Mouse (Mus musculus) thymus, postnatal 36 days (tissue): ENCODE data around the gene Wdr25.
A peak's percentile ranks its signal among the peaks of the same experiment; 100 is the strongest.

Source experiments
- DNase-seq, 2 experiments: peaks; one replicate each; pipeline ENCODE4 v3.0.0; 2022; ENCODE audit warnings: mixed read lengths in 2 of 2

Wdr25 gene

DNA sequence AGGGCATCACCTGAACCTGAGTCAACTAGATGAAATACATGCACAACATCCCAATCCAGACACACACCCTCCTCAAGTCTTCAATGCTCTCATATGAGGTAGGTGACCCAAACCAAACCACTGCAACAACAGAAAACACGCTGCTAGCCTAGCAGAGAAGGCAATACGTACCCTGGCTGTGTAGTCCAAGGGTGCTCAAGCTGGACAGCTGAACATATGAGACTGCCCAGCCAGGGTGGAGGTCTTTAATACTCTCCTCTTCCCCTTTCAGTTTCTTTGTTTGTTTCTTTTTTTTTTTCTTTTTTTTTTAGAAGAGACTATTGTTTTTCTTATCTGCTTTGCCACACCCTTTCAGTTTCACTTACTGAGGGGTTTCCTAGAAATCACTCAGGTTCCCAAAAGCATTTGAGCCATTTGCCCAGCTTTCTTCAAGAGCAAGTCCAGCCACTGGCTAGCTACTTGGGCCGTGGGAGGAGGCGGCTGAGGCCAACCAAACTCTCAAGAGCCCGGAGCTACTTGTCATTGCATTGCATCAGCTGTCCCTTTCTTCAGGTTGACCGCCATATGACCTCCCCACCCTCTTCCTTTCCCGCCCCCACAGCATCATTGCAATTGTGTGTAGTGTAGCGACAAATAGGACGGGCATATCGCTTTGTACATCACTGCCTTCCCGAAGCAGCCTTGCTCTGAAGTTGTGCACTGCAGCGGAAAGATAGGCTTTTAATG is at the start of gene Wdr25:
Gene Wdr25, plus strand, starts transcription at position 643 of the 726 bp plus-strand sequence.
- no peak for DNase-seq

DNA sequence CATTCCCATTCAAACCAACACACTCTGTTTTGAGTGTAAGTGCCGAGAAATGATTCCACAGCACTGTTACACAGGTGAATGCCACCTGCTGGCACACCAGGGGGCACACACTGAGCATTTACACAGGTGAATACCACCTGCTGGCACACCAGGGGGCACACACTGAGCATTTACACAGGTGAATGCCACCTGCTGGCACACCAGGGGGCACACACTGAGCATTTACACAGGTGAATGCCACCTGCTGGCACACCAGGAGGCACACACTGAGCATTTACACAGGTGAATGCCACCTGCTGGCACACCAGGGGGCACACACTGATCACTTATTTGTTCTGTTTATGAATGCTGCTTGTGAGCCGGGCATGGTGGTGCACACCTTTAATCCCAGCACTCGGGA is 45.4 kb upstream of the Wdr25 start:
- peak in 1 of 2 experiments; percentile 5 for DNase-seq

DNA sequence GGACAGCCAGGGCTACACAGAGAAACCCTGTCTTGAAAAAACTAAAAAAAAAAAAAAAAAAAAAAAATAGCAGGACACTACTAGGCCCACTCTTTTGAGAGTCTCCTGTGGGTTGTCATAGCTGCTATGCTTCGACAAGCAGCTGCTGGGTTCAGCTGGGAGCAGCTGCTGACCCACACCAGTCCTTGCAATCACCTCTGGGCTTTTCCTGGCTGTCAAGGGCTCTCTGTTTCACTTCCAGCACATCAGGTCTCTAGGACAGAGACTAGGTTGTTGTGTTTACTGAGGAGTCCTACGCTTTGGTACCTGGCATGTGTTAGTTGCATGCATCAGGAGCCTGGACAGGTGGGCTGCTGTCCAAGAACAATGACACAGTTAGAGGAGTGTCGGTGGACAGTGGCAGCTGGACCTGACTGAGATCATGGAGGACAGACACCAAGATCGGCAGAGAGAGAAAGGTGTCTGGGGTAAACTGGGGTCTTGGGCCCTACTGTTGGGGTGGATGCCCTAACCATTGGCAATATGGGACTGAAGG is 43.9 kb upstream of the Wdr25 start:
- no peak for DNase-seq

DNA sequence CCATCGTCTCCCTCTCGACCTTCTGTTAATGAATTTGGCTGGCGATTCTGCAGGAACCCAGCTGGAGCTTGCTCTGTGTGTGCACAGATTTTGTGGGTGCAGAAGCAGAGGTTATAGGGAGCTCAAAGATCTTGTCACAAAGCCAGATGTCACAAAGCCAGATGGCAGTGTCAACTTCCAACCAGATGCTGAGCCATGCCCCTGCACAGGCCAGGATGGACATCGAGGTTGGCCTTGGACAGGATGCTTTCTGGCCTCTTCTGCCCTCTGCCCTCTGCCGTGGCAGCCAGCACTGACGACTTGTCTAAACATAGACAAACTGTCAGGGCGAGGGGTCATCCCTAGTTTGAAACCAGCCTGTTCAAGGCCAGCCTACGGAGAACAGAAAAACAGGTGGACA is 43.3 kb upstream of the Wdr25 start:
- DNase-seq: no peak

DNA sequence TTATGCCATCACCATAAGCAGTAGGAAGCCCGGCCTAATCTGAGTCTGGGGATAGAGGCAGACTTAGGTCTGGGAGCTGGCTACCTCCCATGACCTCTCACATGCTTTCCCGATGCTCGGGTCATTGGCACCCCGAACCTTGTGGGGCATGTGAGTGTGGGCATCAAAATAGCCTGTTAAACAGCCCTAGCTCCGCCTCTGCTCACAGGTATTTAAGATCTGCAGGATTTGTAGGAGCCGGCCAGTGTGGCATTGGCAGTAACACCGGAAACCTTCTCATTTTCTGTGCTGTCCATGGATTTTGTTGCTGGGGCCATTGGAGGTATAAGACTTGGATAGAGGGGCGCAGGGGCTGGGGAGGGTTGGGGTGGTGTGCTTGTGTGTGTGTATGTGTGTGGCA is 42.5 kb upstream of the Wdr25 start:
- no peak for DNase-seq

DNA sequence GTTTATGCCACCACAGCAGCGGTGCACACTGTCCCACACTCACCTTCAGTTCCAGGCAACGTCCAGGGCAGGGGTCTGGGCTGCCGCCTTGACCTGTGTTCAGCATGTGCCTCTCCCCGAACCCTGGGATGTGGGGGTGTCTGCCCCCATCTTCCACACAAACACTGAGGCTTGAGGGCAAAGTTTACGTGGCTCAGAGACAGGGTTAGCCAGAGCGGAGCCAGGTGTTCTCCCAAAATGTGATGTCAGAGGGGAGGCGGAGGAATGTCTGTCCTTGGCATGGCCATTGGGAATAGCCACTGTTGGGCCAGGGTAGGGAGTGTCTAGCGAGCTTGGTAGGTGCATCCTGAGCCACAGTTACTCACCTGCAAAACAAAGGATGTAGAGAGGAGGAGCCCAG is 40.6 kb upstream of the Wdr25 start:
- DNase-seq: no peak

DNA sequence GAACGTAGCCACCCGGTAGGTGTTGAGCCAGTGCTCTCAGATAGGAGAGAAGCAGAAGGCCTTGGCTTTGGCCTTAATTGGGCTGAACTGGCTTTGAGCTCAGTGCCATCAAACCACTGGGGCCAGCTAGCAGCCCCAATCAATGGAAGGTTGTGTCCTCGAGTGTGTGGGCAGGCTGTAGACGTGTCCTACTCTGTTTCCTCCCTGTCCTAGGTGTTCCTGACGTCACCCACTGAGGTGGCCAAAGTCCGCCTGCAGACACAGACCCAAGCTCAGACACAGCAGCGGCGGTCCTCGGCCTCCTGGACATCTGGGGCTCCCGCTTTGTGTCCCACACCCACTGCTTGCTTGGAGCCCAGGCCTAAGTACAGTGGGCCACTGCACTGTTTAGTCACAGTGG is 38.4 kb upstream of the Wdr25 start:
- no peak for DNase-seq

DNA sequence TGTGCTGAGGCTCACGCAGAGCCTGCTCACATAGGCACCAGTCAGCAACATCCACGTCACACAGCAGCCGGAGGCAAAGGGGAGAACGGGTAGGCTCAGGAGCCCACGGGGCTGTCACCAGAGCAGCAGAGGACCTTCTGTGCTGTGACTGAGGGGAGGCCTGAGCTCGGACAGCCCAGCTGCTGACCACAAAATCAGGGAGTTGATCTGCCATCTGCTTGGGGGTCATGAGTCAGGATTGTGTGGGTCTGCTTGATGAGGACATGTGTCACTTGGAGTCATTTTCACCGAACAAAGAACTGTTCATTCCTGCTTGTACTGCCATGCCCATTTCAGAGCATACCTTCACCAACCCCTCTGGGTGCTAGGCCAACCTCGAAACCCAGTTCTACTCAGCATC is 37.2 kb upstream of the Wdr25 start:
- no peak for DNase-seq

DNA sequence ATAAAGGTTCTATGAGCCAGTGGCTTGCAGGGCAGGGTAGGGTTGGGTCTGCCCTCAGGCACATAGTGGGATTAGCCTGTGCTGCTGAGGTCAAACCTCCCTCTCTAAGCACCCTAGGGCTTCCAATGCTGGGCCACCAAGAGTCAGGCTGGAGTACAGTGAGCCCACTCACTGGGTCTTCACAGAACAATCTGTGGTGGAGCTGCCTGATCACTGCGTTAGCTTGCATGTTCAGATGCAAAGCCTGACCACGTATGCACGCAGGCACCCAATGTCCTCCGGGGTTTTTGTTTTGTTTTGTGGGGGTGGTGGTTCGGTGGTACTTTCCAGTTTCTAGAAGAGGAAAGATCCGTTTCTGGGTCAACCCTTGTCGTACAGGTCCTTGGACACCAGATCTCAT is 36.3 kb upstream of the Wdr25 start:
- no peak for DNase-seq

DNA sequence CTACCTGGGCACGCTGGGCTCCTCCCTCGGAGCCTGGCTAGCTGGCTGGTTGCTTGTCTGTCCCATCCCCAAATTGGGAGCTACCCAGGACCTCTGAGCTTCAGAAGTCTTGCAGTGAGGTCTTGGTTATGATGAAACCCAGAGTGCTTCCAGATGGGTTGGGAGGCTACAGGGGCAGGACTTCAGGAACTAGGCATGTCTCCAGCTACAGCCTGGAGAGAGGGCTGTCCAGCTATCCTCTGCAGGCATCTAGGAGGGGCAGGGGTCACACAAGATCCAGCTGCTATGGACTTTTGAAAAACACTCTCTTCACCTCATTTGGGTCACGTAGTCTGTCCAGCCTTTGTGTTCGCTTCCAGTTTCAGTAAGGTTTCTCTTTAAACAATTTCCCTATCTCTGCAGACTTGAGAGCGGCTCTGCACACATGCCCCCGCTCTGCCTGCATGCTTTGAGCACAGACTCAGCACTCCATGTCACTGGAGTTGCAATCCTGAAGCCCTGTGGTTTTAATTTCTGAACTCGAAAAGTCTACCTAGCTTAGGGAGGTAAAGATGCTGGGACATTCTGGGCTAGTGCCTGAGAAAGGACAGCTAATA is 35.7 kb upstream of the Wdr25 start:
- DNase-seq: no peak

DNA sequence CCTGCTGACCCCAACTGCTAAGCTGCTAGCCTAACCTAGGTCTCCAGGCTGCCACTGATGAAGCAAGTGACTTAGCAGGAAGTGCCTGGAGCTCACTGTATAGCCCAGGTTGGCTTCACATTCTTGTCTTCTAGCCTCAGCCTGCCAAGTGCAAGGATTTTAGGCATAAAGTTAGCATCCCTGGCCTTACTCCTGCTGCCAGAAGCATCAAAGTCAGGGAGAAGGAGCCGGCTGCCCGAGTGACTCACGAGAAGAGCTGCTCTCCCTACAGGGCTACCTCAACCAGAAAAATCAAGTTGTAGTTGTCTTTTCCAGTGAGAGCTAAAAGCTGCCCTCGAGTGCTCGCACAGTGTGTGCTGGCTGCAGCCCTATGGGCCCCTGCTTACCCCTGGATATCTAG is 34.9 kb upstream of the Wdr25 start:
- no peak for DNase-seq

DNA sequence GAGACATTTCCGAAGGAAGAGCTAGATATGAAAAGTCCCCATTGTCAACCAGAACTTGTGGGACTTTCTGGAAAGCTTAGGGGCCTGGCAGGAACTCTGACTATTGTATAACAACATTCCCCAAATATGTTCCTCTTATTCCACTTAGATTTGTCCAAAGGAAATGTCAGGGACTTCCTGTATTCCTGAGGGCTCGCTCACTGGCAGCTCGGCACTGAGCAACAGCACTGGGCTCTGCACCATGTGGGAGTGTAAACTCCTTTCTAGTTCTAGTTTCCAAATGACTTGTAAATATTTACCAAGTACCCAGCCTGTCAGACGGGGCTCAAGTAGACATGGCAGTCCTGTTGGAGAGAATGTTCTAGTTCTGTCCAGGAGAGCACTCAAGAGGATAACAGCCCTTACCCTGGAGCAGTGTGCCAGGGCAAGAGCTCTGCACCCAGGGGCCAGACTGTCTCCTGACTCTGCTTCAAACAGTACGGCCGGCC is 28.4 kb upstream of the Wdr25 start:
- DNase-seq: no peak

DNA sequence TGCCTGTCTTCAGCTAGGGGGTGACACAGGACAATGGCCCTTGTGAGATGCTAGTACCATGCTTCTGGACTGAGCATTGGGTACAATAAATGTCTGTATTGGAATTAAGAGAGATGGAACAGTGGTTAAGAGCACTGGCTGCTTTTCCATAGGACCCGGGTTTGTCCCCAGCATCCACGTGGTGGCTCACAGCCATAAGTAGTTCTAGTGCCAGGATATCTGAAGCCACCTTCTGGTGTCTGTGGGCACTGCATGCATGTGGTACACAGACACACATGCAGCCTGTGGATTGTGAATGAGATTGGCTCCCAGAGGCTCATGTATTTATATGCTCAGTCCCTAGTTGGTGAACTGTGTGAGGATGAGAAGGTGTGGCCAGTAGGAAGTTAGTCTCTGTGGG is 23.9 kb upstream of the Wdr25 start:
- DNase-seq: peak; percentile 25 to 26

DNA sequence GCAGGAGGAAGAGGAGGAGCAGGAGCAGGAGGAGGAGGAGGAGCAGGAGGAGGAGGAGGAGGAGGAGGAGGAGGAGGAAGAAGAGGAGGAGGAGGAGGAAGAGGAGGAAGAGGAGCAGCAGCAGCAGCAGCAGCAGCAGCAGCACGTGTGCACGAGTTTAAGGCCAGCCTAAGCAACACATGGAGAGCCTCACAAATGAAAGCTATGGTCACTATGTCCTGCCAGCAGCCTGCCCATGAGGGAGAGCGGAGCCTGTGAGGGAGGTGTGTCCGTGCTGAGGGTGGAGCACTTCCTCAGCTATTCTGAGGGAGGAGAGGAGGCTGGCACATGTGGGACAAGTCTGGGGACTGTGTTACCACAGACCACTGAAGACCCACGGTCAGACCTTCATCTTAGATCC is 20.3 kb upstream of the Wdr25 start:
- no peak for DNase-seq

DNA sequence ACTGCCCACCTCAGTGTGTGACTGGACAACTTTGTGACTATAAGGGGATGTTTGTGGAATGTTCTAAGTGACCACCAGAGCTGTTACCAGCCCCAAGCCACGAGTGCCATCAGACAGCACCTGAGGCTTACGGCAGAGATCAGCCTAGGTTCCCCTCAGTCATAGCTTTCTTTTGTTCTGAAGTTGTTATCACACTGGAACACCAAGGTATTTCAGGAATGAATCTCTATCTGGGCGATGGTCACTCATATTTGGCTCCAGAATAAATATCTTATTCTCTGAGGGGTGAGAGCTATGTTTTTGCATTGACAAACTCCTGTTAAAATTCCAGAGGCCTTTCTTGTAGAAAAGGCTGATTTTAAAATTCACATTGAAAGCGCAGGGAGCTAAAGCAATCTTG is 14.3 kb upstream of the Wdr25 start:
- DNase-seq: no peak

DNA sequence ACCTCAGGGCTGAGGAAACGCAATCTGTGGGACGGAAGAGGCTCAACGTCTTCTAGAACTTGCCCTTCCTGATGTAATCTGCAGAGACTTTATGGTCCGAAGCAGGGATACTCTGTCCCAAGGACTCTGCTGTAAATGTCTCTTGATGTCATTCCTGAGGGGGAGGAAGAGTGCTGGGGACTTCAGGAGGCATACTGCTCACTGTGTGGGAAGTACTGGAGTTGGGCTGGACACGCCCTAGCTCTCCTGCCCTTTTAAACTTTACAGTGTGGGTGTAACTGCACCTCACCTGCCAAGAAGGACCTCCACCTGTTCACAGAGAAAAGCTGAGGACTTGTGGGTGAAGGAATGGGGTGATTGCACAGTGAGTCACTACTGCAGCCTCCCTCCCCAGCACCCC is 12.8 kb upstream of the Wdr25 start:
- DNase-seq: no peak

DNA sequence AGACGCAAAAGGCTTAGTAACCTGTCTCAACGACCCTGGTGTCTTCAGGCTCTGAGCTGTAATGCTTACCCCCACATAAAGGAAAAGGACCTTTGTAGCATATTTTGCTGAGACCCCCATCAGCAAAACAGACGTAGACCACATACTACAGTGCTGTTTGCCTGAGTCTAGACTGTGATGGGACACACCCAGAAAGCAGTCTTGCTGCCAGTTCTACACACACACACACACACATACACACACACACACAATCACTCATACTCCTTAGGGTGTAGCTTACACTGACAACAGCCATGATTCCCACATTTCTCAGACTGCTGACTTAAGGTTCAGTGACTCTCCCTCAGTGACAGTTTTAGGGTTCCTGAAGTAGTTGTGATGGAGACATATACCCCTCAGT is 12.2 kb upstream of the Wdr25 start:
- DNase-seq: no peak

DNA sequence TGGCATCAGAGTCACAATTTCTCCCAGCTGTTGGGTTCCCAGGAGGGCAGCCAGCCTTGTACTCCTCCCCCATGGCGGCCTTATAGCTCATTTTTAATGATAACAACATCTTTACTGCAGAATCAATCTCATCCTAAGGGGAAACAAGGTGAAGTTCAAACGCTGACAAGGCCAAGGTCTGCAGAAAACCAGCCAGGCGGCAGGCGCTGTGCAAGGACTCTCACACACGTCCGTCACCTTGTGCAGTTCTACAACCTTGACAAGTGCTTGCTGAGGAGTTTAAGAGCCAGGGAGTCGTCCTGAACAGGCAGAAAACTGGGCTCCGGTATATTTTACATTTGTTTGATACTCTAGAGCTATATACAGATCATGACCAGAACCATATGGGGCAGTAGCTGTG is 10.7 kb upstream of the Wdr25 start:
- DNase-seq: no peak

DNA sequence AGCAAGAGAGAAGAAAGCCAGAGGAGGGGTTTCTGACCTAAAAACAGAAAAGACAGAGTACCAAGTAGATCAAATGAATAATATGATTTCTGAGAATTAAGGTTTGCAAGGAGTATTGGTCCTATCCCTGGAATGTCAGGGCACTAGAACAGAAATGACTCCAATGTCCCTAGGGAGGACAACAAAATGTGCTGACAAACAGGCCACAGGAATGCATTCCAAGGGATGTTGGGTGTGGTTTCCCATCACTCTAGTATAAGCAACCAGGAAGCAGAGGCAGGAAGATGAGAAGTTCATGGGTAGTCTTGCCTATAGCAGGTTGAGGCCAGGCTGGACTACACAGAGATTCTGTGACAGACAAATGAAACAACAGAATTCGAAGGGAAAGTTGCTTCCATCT is 7.5 kb upstream of the Wdr25 start:
- DNase-seq: no peak

DNA sequence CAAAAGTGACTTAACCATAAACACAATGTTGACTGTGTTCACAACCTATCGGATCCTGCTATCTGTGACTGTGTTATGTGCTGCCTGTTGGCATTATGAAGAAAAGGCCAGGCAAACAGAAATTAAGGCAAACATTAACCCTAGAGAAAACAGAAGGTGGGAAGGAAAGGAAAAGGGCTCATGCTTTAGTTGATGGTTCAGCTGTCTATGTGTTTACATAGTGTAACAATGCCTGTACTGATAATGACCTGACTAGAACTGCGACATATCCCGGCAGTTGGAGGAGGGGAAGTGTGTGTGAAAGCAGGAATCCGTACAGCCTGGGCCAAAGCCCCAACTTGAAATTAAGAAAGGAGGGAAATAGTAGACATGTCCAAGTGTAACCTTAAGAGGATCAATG is 6.4 kb upstream of the Wdr25 start:
- DNase-seq: no peak

DNA sequence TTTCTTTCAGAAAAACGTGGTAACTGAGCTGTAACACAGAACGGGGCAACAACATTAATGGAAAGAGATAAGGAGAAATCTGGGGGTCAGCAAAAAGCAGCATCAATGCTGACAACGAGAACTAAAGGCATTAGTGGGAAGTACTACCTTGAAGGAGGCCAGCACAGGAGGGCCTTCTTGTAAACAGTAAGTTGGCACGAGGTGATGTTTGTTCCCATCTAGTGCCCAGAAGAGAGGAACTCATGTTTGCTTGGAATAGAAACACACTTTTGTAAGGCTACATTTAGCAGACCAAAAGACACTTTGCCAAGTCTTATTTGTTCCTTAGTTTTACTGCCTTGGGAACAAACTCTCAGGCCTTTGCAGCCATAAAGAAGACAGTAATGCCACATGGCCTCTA is 4.8 kb upstream of the Wdr25 start:
- no peak for DNase-seq

DNA sequence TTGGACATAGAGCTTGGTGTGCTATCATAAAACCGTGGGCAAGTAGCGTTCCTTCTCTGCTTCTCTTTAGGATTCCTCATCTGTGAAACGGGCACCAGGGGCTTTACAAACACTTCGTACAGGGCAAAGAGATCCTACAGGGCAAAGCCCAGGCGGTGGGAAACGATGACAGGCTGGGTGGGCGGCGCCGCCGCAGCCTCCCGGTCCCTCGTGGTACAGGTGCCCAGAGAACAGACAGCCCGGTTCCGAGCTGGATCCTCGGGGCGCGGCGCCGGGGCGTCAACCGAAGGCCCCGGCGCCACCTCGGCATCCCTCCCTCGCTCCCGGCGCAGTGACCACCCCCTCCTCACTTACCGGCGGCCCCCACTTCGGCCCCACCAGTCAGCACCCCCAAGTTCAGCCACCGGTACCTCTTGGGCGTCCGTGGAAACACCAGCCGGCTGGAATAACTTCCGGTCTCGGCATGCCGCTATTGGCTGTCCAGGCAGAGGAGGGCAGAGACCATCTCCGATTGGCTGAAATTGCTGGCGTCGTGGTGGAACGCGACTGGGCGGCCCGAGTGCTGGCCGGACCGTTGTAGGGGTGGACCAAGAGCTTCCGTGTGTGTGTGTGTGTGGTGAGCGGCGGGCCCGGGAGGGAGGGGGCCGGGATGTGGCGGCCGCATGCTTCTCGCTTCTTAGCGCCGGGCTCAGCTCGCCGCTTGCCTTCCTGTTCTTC is 442 bp downstream of the Wdr25 start, which contains the start of gene Wars:
Gene Wars, minus strand, starts transcription at position 460 of the 717 bp plus-strand sequence.
- peak; percentile 87 to 93 for DNase-seq

DNA sequence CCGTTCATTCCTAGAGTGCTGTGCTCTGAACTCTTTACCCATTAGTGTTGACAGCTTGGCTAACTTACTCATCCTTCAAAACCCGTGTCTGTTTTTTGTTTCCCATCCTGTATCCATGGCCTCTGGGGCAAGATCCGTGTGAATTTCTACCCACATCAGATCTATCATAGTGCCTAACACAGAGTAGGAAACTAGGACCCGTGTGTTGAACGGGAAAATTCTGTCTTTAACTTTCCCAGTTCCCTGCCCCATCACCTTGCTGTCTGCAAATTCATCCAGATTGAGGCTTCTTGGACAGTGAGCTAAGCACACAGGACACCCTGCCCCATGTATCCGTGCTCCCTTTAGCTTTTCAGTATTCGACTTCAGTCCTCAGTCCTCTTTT is 993 bp downstream of the Wdr25 start:
- DNase-seq: no peak

DNA sequence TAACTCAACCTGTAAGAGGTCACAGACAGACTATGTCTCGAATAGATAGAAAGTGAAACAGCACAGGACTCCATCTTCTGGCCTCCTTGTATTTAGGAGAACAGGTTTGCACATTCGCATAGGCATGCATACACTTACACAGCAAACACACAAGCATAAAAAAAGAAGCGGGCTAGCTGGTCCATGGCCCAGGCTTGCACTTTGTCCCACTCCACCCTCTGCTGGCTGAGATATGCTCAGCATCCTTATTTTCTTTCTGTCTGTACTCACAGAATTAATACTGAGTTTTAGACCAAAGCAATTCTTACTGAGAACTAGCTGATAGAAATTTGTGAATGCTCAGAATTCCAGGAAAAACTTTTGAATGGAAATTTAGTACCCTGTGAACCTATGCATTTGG is 2.6 kb downstream of the Wdr25 start:
- DNase-seq: no peak
